Mouse (Mus musculus) adrenal gland, adult 10 weeks (tissue): Measurements from ENCODE around the gene Vps51. TPM values are rescaled to one million over a fixed set of nuclear protein-coding genes. Genes with fewer than 3 reads are reported as not detected.

Experiments
- polyA plus RNA-seq: library from polyadenylated mRNA; stranded (reverse); fragments of 350-450 nt; fragmentation: Illumina TruSeq; extraction: RNeasy Lipid Tissue Mini Kit (QIAGEN cat#74804); gene quantifications from one replicate; pipeline ENCODE4 v1.2.3, GENCODE M21; 2014; ENCODE audit warnings: low read depth, low replicate concordance

Gene Vps51
- polyA plus RNA-seq, result 7.1 TPM

GRCm38 (mm10) chr19:6076564-6077393, at the start of gene Vps51:
Gene Vps51, minus strand, starts transcription at chr19:6077231.

GRCm38 (mm10) chr19:6117986-6118676, 41.1 kb upstream of the Vps51 start, which contains the start of gene Sac3d1:
Gene Sac3d1, minus strand, starts transcription at chr19:6118650.

GRCm38 (mm10) chr19:6105586-6105985, 28.6 kb upstream of the Vps51 start, which contains the start of gene Naaladl1:
Gene Naaladl1, plus strand, starts transcription at chr19:6105782.

GRCm38 (mm10) chr19:6094119-6094518, 17.1 kb upstream of the Vps51 start, which contains the start of gene AC131692.1:
Gene AC131692.1, plus strand, starts transcription at chr19:6094419.

GRCm38 (mm10) chr19:6084478-6085248, 7.6 kb upstream of the Vps51 start, which contains the start of the genes Zfpl1 and Cdca5:
Gene Zfpl1, minus strand, starts transcription at chr19:6084956.
Gene Cdca5, plus strand, starts transcription at chr19:6084983.

GRCm38 (mm10) chr19:6082156-6082555, 5.1 kb upstream of the Vps51 start, which contains the start of gene Gm28374:
Gene Gm28374, minus strand, starts transcription at chr19:6082256.

GRCm38 (mm10) chr19:6079983-6080480, 3.0 kb upstream of the Vps51 start, which contains the start of gene Tmem262:
Gene Tmem262, plus strand, starts transcription at chr19:6080033.

GRCm38 (mm10) chr19:6067724-6068415, 9.2 kb downstream of the Vps51 start, which contains the start of gene Tm7sf2:
Gene Tm7sf2, minus strand, starts transcription at chr19:6068373.

GRCm38 (mm10) chr19:6061021-6061533, 16.0 kb downstream of the Vps51 start, which contains the start of gene Znhit2:
Gene Znhit2, plus strand, starts transcription at chr19:6061192.

GRCm38 (mm10) chr19:6057313-6058096, 19.5 kb downstream of the Vps51 start, which contains the start of the genes Mrpl49 and Fau:
Gene Mrpl49, minus strand, starts transcription at chr19:6057785.
Gene Fau, plus strand, starts transcription at chr19:6057844.

GRCm38 (mm10) chr19:6046294-6047153, 30.5 kb downstream of the Vps51 start, which contains the start of gene Syvn1:
Gene Syvn1, plus strand, starts transcription at chr19:6046576.

Other genes starting within 250 kb of the Vps51 start
- 4.1 TPM for gene Frmd8, start 202.0 kb downstream of the Vps51 start, polyA plus RNA-seq
- 3.4 TPM for gene Slc25a45, start 199.4 kb downstream of the Vps51 start, polyA plus RNA-seq
- gene Tigd3, start 183.1 kb downstream of the Vps51 start, polyA plus RNA-seq, result not detected
- gene Dpf2, start 164.2 kb downstream of the Vps51 start, polyA plus RNA-seq, result 8.1 TPM
- 1.7 TPM for gene Cdc42ep2, start 152.4 kb downstream of the Vps51 start, polyA plus RNA-seq
- gene Pola2, start 113.0 kb downstream of the Vps51 start, polyA plus RNA-seq, result 3.7 TPM
- not detected for gene Slc22a20, start 91.1 kb downstream of the Vps51 start, polyA plus RNA-seq
- 2.1 TPM for gene Capn1, start 61.3 kb downstream of the Vps51 start, polyA plus RNA-seq
- gene Syvn1, start 30.7 kb downstream of the Vps51 start, polyA plus RNA-seq, result 0.82 TPM
- 39.2 TPM for gene Mrpl49, start 19.4 kb downstream of the Vps51 start, polyA plus RNA-seq
- 27.5 TPM for gene Fau, start 19.4 kb downstream of the Vps51 start, polyA plus RNA-seq
- not detected for gene Znhit2, start 16.0 kb downstream of the Vps51 start, polyA plus RNA-seq
- 2.7 TPM for gene Tm7sf2, start 8.9 kb downstream of the Vps51 start, polyA plus RNA-seq
- not detected for gene Tmem262, start 2.8 kb upstream of the Vps51 start, polyA plus RNA-seq
- gene Gm28374, start 5.0 kb upstream of the Vps51 start, polyA plus RNA-seq, result not detected
- gene Zfpl1, start 7.7 kb upstream of the Vps51 start, polyA plus RNA-seq, result 1.5 TPM
- gene Cdca5, start 7.8 kb upstream of the Vps51 start, polyA plus RNA-seq, result 1.2 TPM
- not detected for gene AC131692.1, start 17.2 kb upstream of the Vps51 start, polyA plus RNA-seq
- gene Naaladl1, start 28.6 kb upstream of the Vps51 start, polyA plus RNA-seq, result not detected
- 0.70 TPM for gene Sac3d1, start 41.4 kb upstream of the Vps51 start, polyA plus RNA-seq
- gene Snx15, start 51.1 kb upstream of the Vps51 start, polyA plus RNA-seq, result 4.0 TPM
- not detected for gene Batf2, start 63.8 kb upstream of the Vps51 start, polyA plus RNA-seq
- gene Arl2, start 64.3 kb upstream of the Vps51 start, polyA plus RNA-seq, result 2.3 TPM
- not detected for gene Majin, start 107.2 kb upstream of the Vps51 start, polyA plus RNA-seq
- gene Gpha2, start 149.1 kb upstream of the Vps51 start, polyA plus RNA-seq, result not detected
- gene Ppp2r5b, start 158.6 kb upstream of the Vps51 start, polyA plus RNA-seq, result 3.4 TPM
- not detected for gene Atg2a, start 164.4 kb upstream of the Vps51 start, polyA plus RNA-seq
- 14.9 TPM for gene Ehd1, start 199.5 kb upstream of the Vps51 start, polyA plus RNA-seq
- 2.4 TPM for gene Cdc42bpg, start 229.2 kb upstream of the Vps51 start, polyA plus RNA-seq